Mouse (Mus musculus) frontal cortex, postnatal 25 days (tissue): ENCODE measurements at regions not wholly inside any gene's neighbourhood (a gene's known extent, or its start where the extent isn't known, plus 50 kb on each side); places are given as distances from the start of the nearest gene placed in this dataset.
"Not testable (repeated sequence)": the region's sequence is repeated elsewhere in the genome, so short reads cannot be mapped to it uniquely, and the experiment has no call there.

Experiments
- DNase-seq, 2 experiments: peaks; one replicate each; pipeline ENCODE4 v3.0.0; 2022; ENCODE audit warnings: low spot score in 2 of 2

- no peak for DNase-seq
Measured at GRCm38 (mm10) chr17:49278973-49279727, 149.0 kb upstream of the Mocs1 start.

GRCm38 (mm10) chr17:49281344-49281743, 146.8 kb upstream of the Mocs1 start:
- DNase-seq, result no peak

- DNase-seq, result no peak
Measured at GRCm38 (mm10) chr17:49282498-49282897, 145.7 kb upstream of the Mocs1 start.

GRCm38 (mm10) chr17:49283491-49283890, 144.7 kb upstream of the Mocs1 start:
- DNase-seq, result no peak

- no peak for DNase-seq
Measured at GRCm38 (mm10) chr17:49291636-49292035, 136.5 kb upstream of the Mocs1 start.

- DNase-seq, result no peak
Measured at GRCm38 (mm10) chr17:49304461-49304860, 123.7 kb upstream of the Mocs1 start.

GRCm38 (mm10) chr17:49305116-49305515, 123.0 kb upstream of the Mocs1 start:
- no peak for DNase-seq

- peak; percentile 45 to 66 for DNase-seq
Measured at GRCm38 (mm10) chr17:49309079-49309478, 119.1 kb upstream of the Mocs1 start.

GRCm38 (mm10) chr17:49314196-49314595, 114.0 kb upstream of the Mocs1 start:
- DNase-seq, result no peak

- DNase-seq, result no peak
Measured at GRCm38 (mm10) chr17:49327524-49327923, 100.6 kb upstream of the Mocs1 start.

GRCm38 (mm10) chr17:49335318-49335717, 92.8 kb upstream of the Mocs1 start:
- DNase-seq, result no peak

- DNase-seq, result no peak
Measured at GRCm38 (mm10) chr17:49337881-49338280, 90.3 kb upstream of the Mocs1 start.

GRCm38 (mm10) chr17:49342636-49343035, 85.5 kb upstream of the Mocs1 start:
- no peak for DNase-seq

GRCm38 (mm10) chr17:49346701-49347100, 81.5 kb upstream of the Mocs1 start:
- no peak for DNase-seq

- DNase-seq, result no peak
Measured at GRCm38 (mm10) chr17:49349328-49349727, 78.8 kb upstream of the Mocs1 start.

GRCm38 (mm10) chr17:49359212-49359611, 69.0 kb upstream of the Mocs1 start:
- DNase-seq, result no peak

- DNase-seq, result not testable (repeated sequence)
Measured at GRCm38 (mm10) chr17:49360251-49360650, 67.9 kb upstream of the Mocs1 start.

GRCm38 (mm10) chr17:49367791-49368190, 60.4 kb upstream of the Mocs1 start:
- no peak for DNase-seq

- DNase-seq, result no peak
Measured at GRCm38 (mm10) chr17:49368476-49369269, 59.5 kb upstream of the Mocs1 start.

- DNase-seq, result no peak
Measured at GRCm38 (mm10) chr17:49377626-49378025, 50.5 kb upstream of the Mocs1 start.
